In genomic region chr19:3930262-3931057, GRCm38 (mm10) we compare ENCODE assay signal across 9 mouse cellular contexts. TPM values are rescaled to one million over a fixed set of nuclear protein-coding genes. Genes with fewer than 3 reads are reported as not detected.
DNase-seq lines count a peak whose midpoint lies in the region; ATAC-seq and TF ChIP-seq lines count a peak whose summit lies in the region.
"Had no signal": no experiment of that assay in that cellular context is flagged by ENCODE, and none has a peak within 500 bp of the region (broad histone marks: within the 10 kb centered on the region; RNA-seq: fewer than 3 reads in every experiment).

No protein-coding gene starts in this region.

- H3K27me3 ChIP-seq in forebrain, postnatal 0 days (ENCODE audit: insufficient read depth, low read length) = no peaks in the 10 kb centered on the region
- H3K27me3 ChIP-seq in forebrain, embryonic 13.5 days = peaks cover 12% of the 10 kb centered on the region
- no peaks in the 10 kb centered on the region for H3K27me3 ChIP-seq in midbrain, embryonic 11.5 days (ENCODE audit: control insufficient read depth, insufficient read depth, low read length)
- H3K27me3 ChIP-seq in midbrain, embryonic 10.5 days (ENCODE audit: low read depth, poor library complexity, severe bottlenecking) = peaks cover 10% of the 10 kb centered on the region
- H3K27me3 ChIP-seq in hindbrain, embryonic 16.5 days (replicated peaks; ENCODE audit: control insufficient read depth, insufficient read depth, low read length) = peaks cover 2% of the 10 kb centered on the region; the same call in 1 of the 2 replicates
- no peaks in the 10 kb centered on the region for H3K27me3 ChIP-seq in stomach, postnatal 0 days (ENCODE audit: control insufficient read depth, insufficient read depth, low read length)

- DNase-seq in forebrain, postnatal 0 days = no peak
- peak; percentile 23 for DNase-seq in midbrain, embryonic 11.5 days (ENCODE audit: low spot score, missing footprints)
- DNase-seq in midbrain, embryonic 10.5 days (ENCODE audit: low spot score) = no peak
- no peak for DNase-seq in stomach, postnatal 0 days (ENCODE audit: low spot score)
- DNase-seq in lung, postnatal 4 days = no peak
- no peak for DNase-seq in right cerebral cortex, adult 18-20 months

- no peak overlapping the region for H3K4me2 ChIP-seq in forebrain, postnatal 0 days (ENCODE audit: low read depth)
- no peak overlapping the region for H3K4me2 ChIP-seq in forebrain, embryonic 13.5 days
- no peak overlapping the region for H3K4me2 ChIP-seq in midbrain, embryonic 11.5 days
- H3K4me2 ChIP-seq in hindbrain, embryonic 16.5 days (ENCODE audit: low read length) = no peak overlapping the region
- no peak overlapping the region for H3K4me2 ChIP-seq in stomach, postnatal 0 days (replicated peaks; ENCODE audit: low read depth)

- WGBS in forebrain, postnatal 0 days = 66% methylated on average over 21 of the region's 21 CpGs
- WGBS in forebrain, embryonic 13.5 days = 75% methylated on average over 20 of the region's 21 CpGs
- 78% methylated on average over 21 of the region's 21 CpGs for WGBS in midbrain, embryonic 11.5 days
- 77% methylated on average over 21 of the region's 21 CpGs for WGBS in midbrain, embryonic 10.5 days
- WGBS in hindbrain, embryonic 16.5 days = 64% methylated on average over 21 of the region's 21 CpGs
- WGBS in stomach, postnatal 0 days = 72% methylated on average over 21 of the region's 21 CpGs

- H3K9me3 ChIP-seq in forebrain, postnatal 0 days (ENCODE audit: low read length) = no peaks in the 10 kb centered on the region
- H3K9me3 ChIP-seq in forebrain, embryonic 13.5 days (replicated peaks) = no peaks in the 10 kb centered on the region
- no peaks in the 10 kb centered on the region for H3K9me3 ChIP-seq in midbrain, embryonic 11.5 days (ENCODE audit: control insufficient read depth, low read length)
- no peaks in the 10 kb centered on the region for H3K9me3 ChIP-seq in midbrain, embryonic 10.5 days (replicated peaks)
- no peaks in the 10 kb centered on the region for H3K9me3 ChIP-seq in hindbrain, embryonic 16.5 days (ENCODE audit: control insufficient read depth, low read length)
- H3K9me3 ChIP-seq in stomach, postnatal 0 days (ENCODE audit: control insufficient read depth, low read length) = no peaks in the 10 kb centered on the region

- H3K4me3 ChIP-seq in forebrain, postnatal 0 days (ENCODE audit: low read depth, low read length) = no peak overlapping the region
- H3K4me3 ChIP-seq in forebrain, embryonic 13.5 days = no peak overlapping the region
- H3K4me3 ChIP-seq in midbrain, embryonic 11.5 days (ENCODE audit: low read depth, low read length) = no peak overlapping the region
- no peak overlapping the region for H3K4me3 ChIP-seq in midbrain, embryonic 10.5 days
- no peak overlapping the region for H3K4me3 ChIP-seq in hindbrain, embryonic 16.5 days (ENCODE audit: low read length)
- no peak overlapping the region for H3K4me3 ChIP-seq in stomach, postnatal 0 days (ENCODE audit: low read depth, low read length)

- no peaks in the 10 kb centered on the region for H3K36me3 ChIP-seq in forebrain, postnatal 0 days (ENCODE audit: insufficient read depth)
- no peaks in the 10 kb centered on the region for H3K36me3 ChIP-seq in forebrain, embryonic 13.5 days (ENCODE audit: poor library complexity, severe bottlenecking)
- no peaks in the 10 kb centered on the region for H3K36me3 ChIP-seq in midbrain, embryonic 11.5 days (ENCODE audit: control insufficient read depth, insufficient read depth, low read length)
- H3K36me3 ChIP-seq in midbrain, embryonic 10.5 days = no peaks in the 10 kb centered on the region
- no peaks in the 10 kb centered on the region for H3K36me3 ChIP-seq in hindbrain, embryonic 16.5 days (ENCODE audit: control insufficient read depth, insufficient read depth, low read length)
- no peaks in the 10 kb centered on the region for H3K36me3 ChIP-seq in stomach, postnatal 0 days (ENCODE audit: control insufficient read depth, insufficient read depth, low read length)

- no peak for TF ChIP-seq CTCF in forebrain, postnatal 0 days (IDR thresholded peaks at IDR 0.05; ENCODE audit: low read depth)
- no peak for TF ChIP-seq CTCF in stomach, postnatal 0 days (IDR thresholded peaks at IDR 0.05; ENCODE audit: low read depth)

- H3K27ac ChIP-seq in forebrain, postnatal 0 days (ENCODE audit: low read depth, low read length) = 0 out of 2 replicates have a peak overlapping the region, but pooled peaks have one; percentile 55
- no peak overlapping the region for H3K27ac ChIP-seq in forebrain, embryonic 13.5 days
- no peak overlapping the region for H3K27ac ChIP-seq in midbrain, embryonic 11.5 days (ENCODE audit: low read depth, low read length)
- no peak overlapping the region for H3K27ac ChIP-seq in midbrain, embryonic 10.5 days (replicated peaks)
- H3K27ac ChIP-seq in hindbrain, embryonic 16.5 days (ENCODE audit: low read depth, low read length) = peak overlapping the region; percentile 36
- peak overlapping the region; percentile 78 for H3K27ac ChIP-seq in stomach, postnatal 0 days (replicated peaks)
- H3K27ac ChIP-seq: liver, embryonic 14.5 days had no signal

- no peak overlapping the region for H3K9ac ChIP-seq in forebrain, postnatal 0 days
- no peak overlapping the region for H3K9ac ChIP-seq in forebrain, embryonic 13.5 days
- no peak overlapping the region for H3K9ac ChIP-seq in midbrain, embryonic 11.5 days (ENCODE audit: low read length)
- H3K9ac ChIP-seq in hindbrain, embryonic 16.5 days (ENCODE audit: low read depth, low read length) = no peak overlapping the region
- H3K9ac ChIP-seq in stomach, postnatal 0 days (ENCODE audit: low read length) = no peak overlapping the region
- H3K9ac ChIP-seq: liver, embryonic 14.5 days had no signal

- ATAC-seq in forebrain, postnatal 0 days = peak; percentile 18; the same call in 1 of the 2 replicates
- ATAC-seq in forebrain, embryonic 13.5 days = no peak
- ATAC-seq in midbrain, embryonic 11.5 days (ENCODE audit: low FRiP score) = no peak
- ATAC-seq in hindbrain, embryonic 16.5 days = no peak
- ATAC-seq in stomach, postnatal 0 days (ENCODE audit: low FRiP score, low TSS enrichment) = no peak

- peaks cover 10% of the 10 kb centered on the region; the same call in 1 of the 2 replicates for H3K4me1 ChIP-seq in forebrain, postnatal 0 days (ENCODE audit: insufficient read depth)
- peaks cover 25% of the 10 kb centered on the region for H3K4me1 ChIP-seq in forebrain, embryonic 13.5 days
- H3K4me1 ChIP-seq in midbrain, embryonic 11.5 days (ENCODE audit: control insufficient read depth, insufficient read depth, low read length) = peaks cover 2% of the 10 kb centered on the region; the same call in 1 of the 2 replicates
- peaks cover 20% of the 10 kb centered on the region for H3K4me1 ChIP-seq in midbrain, embryonic 10.5 days
- H3K4me1 ChIP-seq in hindbrain, embryonic 16.5 days (ENCODE audit: control insufficient read depth, insufficient read depth, low read depth, low read length) = peaks cover 14% of the 10 kb centered on the region
- H3K4me1 ChIP-seq in stomach, postnatal 0 days (replicated peaks; ENCODE audit: control insufficient read depth, insufficient read depth) = peaks cover 6% of the 10 kb centered on the region

- no peak for TF ChIP-seq EP300 in stomach, postnatal 0 days (optimal IDR thresholded peaks at IDR 0.05)

RNA-seq across cellular contexts. Expression of gene Aldh3b1, which starts 0.9 kb away (rescaled TPM):
- total RNA-seq in forebrain, postnatal 0 days (2014; rRNA removed) = 1.7 and 4.2 TPM in 2 replicates
- 3.6 and 4.1 TPM in 2 replicates for polyA plus RNA-seq in forebrain, postnatal 0 days (2015; fragmentation: Nextera tagmentation; extraction: Ambion mirVana)
- 1.1 TPM in 2 replicates for polyA plus RNA-seq in forebrain, embryonic 13.5 days (2015; fragmentation: Nextera tagmentation; extraction: Ambion mirVana)
- polyA plus RNA-seq in midbrain, embryonic 11.5 days (2014; fragmentation: Nextera tagmentation; extraction: Ambion mirVana) = 0.67 and 0.99 TPM in 2 replicates
- polyA plus RNA-seq in midbrain, embryonic 10.5 days (2016; fragmentation: Nextera tagmentation; extraction: Ambion mirVana) = 0.73 TPM in 2 replicates
- 2.2 and 3.1 TPM in 2 replicates for polyA plus RNA-seq in hindbrain, embryonic 16.5 days (2015; fragmentation: Nextera tagmentation; extraction: Ambion mirVana)
- polyA plus RNA-seq in stomach, postnatal 0 days (2015; fragmentation: Nextera tagmentation; extraction: Ambion mirVana) = 1.8 and 2.2 TPM in 2 replicates

RNA-seq across cellular contexts. Expression of gene Unc93b1, which starts 4.5 kb away (rescaled TPM):
- 8.6 and 10.8 TPM in 2 replicates for total RNA-seq in forebrain, postnatal 0 days (2014; rRNA removed)
- polyA plus RNA-seq in forebrain, postnatal 0 days (2015; fragmentation: Nextera tagmentation; extraction: Ambion mirVana) = 10.6 and 13.2 TPM in 2 replicates
- polyA plus RNA-seq in forebrain, embryonic 13.5 days (2015; fragmentation: Nextera tagmentation; extraction: Ambion mirVana) = 3.8 and 5.3 TPM in 2 replicates
- 5.9 and 7.1 TPM in 2 replicates for polyA plus RNA-seq in midbrain, embryonic 11.5 days (2014; fragmentation: Nextera tagmentation; extraction: Ambion mirVana)
- polyA plus RNA-seq in midbrain, embryonic 10.5 days (2016; fragmentation: Nextera tagmentation; extraction: Ambion mirVana) = 5.1 and 8.0 TPM in 2 replicates
- 12.4 and 14.1 TPM in 2 replicates for polyA plus RNA-seq in hindbrain, embryonic 16.5 days (2015; fragmentation: Nextera tagmentation; extraction: Ambion mirVana)
- 17.4 and 19.7 TPM in 2 replicates for polyA plus RNA-seq in stomach, postnatal 0 days (2015; fragmentation: Nextera tagmentation; extraction: Ambion mirVana)

RNA-seq across cellular contexts. Expression of gene Ndufs8, which starts 17.9 kb away (rescaled TPM):
- total RNA-seq in forebrain, postnatal 0 days (2014; rRNA removed) = 137 and 148 TPM in 2 replicates
- polyA plus RNA-seq in forebrain, postnatal 0 days (2015; fragmentation: Nextera tagmentation; extraction: Ambion mirVana) = 261 and 281 TPM in 2 replicates
- polyA plus RNA-seq in forebrain, embryonic 13.5 days (2015; fragmentation: Nextera tagmentation; extraction: Ambion mirVana) = 197 and 208 TPM in 2 replicates
- 209 and 235 TPM in 2 replicates for polyA plus RNA-seq in midbrain, embryonic 11.5 days (2014; fragmentation: Nextera tagmentation; extraction: Ambion mirVana)
- 251 and 262 TPM in 2 replicates for polyA plus RNA-seq in midbrain, embryonic 10.5 days (2016; fragmentation: Nextera tagmentation; extraction: Ambion mirVana)
- 307 and 320 TPM in 2 replicates for polyA plus RNA-seq in hindbrain, embryonic 16.5 days (2015; fragmentation: Nextera tagmentation; extraction: Ambion mirVana)
- 277 and 284 TPM in 2 replicates for polyA plus RNA-seq in stomach, postnatal 0 days (2015; fragmentation: Nextera tagmentation; extraction: Ambion mirVana)

RNA-seq across cellular contexts. Expression of gene Tcirg1, which starts 23.5 kb away (rescaled TPM):
- total RNA-seq in forebrain, postnatal 0 days (2014; rRNA removed) = 21.4 and 23.5 TPM in 2 replicates
- 9.3 and 9.9 TPM in 2 replicates for polyA plus RNA-seq in forebrain, postnatal 0 days (2015; fragmentation: Nextera tagmentation; extraction: Ambion mirVana)
- 10.4 and 11.3 TPM in 2 replicates for polyA plus RNA-seq in forebrain, embryonic 13.5 days (2015; fragmentation: Nextera tagmentation; extraction: Ambion mirVana)
- 7.7 and 8.9 TPM in 2 replicates for polyA plus RNA-seq in midbrain, embryonic 11.5 days (2014; fragmentation: Nextera tagmentation; extraction: Ambion mirVana)
- 17.0 and 17.6 TPM in 2 replicates for polyA plus RNA-seq in midbrain, embryonic 10.5 days (2016; fragmentation: Nextera tagmentation; extraction: Ambion mirVana)
- 18.9 and 21.2 TPM in 2 replicates for polyA plus RNA-seq in hindbrain, embryonic 16.5 days (2015; fragmentation: Nextera tagmentation; extraction: Ambion mirVana)
- polyA plus RNA-seq in stomach, postnatal 0 days (2015; fragmentation: Nextera tagmentation; extraction: Ambion mirVana) = 17.4 and 21.8 TPM in 2 replicates

RNA-seq across cellular contexts. Expression of gene Aldh3b3, which starts 28.0 kb away (rescaled TPM):
- not detected in 2 replicates for total RNA-seq in forebrain, postnatal 0 days (2014; rRNA removed)
- not detected in 2 replicates for polyA plus RNA-seq in forebrain, postnatal 0 days (2015; fragmentation: Nextera tagmentation; extraction: Ambion mirVana)
- not detected in 2 replicates for polyA plus RNA-seq in forebrain, embryonic 13.5 days (2015; fragmentation: Nextera tagmentation; extraction: Ambion mirVana)
- not detected in 2 replicates for polyA plus RNA-seq in midbrain, embryonic 11.5 days (2014; fragmentation: Nextera tagmentation; extraction: Ambion mirVana)
- not detected in 2 replicates for polyA plus RNA-seq in midbrain, embryonic 10.5 days (2016; fragmentation: Nextera tagmentation; extraction: Ambion mirVana)
- polyA plus RNA-seq in hindbrain, embryonic 16.5 days (2015; fragmentation: Nextera tagmentation; extraction: Ambion mirVana) = not detected in 2 replicates
- polyA plus RNA-seq in stomach, postnatal 0 days (2015; fragmentation: Nextera tagmentation; extraction: Ambion mirVana) = 1.1 TPM in 2 replicates

Comparison
In these comparisons a context has a peak if more than half of its experiments do, and no peak if none do; other contexts are left out.
1. H3K27ac ChIP-seq: peak in forebrain, postnatal 0 days (single experiment), hindbrain, embryonic 16.5 days (single experiment) and stomach, postnatal 0 days (single experiment); none in forebrain, embryonic 13.5 days (single experiment), midbrain, embryonic 11.5 days (single experiment) and midbrain, embryonic 10.5 days (single experiment).